Mouse (Mus musculus) liver, embryonic 11.5 days (tissue): ENCODE results near the gene Aven. TPM values are rescaled to one million over a fixed set of nuclear protein-coding genes. Genes with fewer than 3 reads are reported as not detected.

ENCODE experiments used
- ATAC-seq: fragments of 200-750 bp; cut with Nextera tagmentation; replicated peaks from 2 replicates; pipeline ENCODE4 v1.8.0; 2017; ENCODE audit warnings: moderate number of reproducible peaks, mild to moderate bottlenecking, moderate TSS enrichment, moderate library complexity; ENCODE audit not compliant: low FRiP score
- DNase-seq: peaks from one replicate; pipeline ENCODE4 v3.0.0-alpha.2; 2017; ENCODE audit warnings: low spot score
- H3K27ac ChIP-seq: fragments of 300-500 bp; sonication (generic); 2 replicates; pipeline ENCODE4 v1.5.1; 2014; ENCODE audit warnings: mild to moderate bottlenecking, low read depth, low read length, control low read depth
- H3K27me3 ChIP-seq: fragments of 300-500 bp; sonication (generic); replicated peaks from 2 replicates; pipeline ENCODE4 v1.6.1; 2014; ENCODE audit warnings: low read length, mixed read lengths; ENCODE audit not compliant: control insufficient read depth, insufficient read depth
- H3K36me3 ChIP-seq: fragments of 300-500 bp; sonication (generic); 2 replicates; pipeline ENCODE4 v1.6.1; 2014; ENCODE audit warnings: mild to moderate bottlenecking, low read length, moderate library complexity, mixed read lengths; ENCODE audit not compliant: control insufficient read depth, insufficient read depth
- H3K4me1 ChIP-seq: fragments of 300-500 bp; sonication (generic); replicated peaks from 2 replicates; pipeline ENCODE4 v1.6.1; 2014; ENCODE audit warnings: low read length, mixed read lengths; ENCODE audit not compliant: control insufficient read depth, insufficient read depth
- H3K4me2 ChIP-seq: fragments of 300-500 bp; sonication (generic); 2 replicates; pipeline ENCODE4 v1.6.1; 2014; ENCODE audit warnings: mild to moderate bottlenecking, control low read depth, moderate library complexity
- H3K4me3 ChIP-seq: fragments of 300-500 bp; sonication (generic); 2 replicates; pipeline ENCODE4 v1.5.1; 2014; ENCODE audit warnings: low read depth, low read length, control low read depth
- H3K9ac ChIP-seq: fragments of 300-500 bp; sonication (generic); 2 replicates; pipeline ENCODE4 v1.6.1; 2014; ENCODE audit warnings: low read depth, low read length, control low read depth
- H3K9me3 ChIP-seq: fragments of 300-500 bp; sonication (generic); 2 replicates; pipeline ENCODE4 v1.6.1; 2016; ENCODE audit warnings: low read length, inconsistent platforms, mixed read lengths; ENCODE audit not compliant: control insufficient read depth
- WGBS: fragments of 180-500 bp; shearing (Covaris S2); extraction: QIAGEN DNeasy Blood & Tissue Kit; methylation state at CpG from one replicate; pipeline ENCODE4 v1.1.7; 2014; 5-methylcytosine and 5-hydroxymethylcytosine counted together
- polyA plus RNA-seq: library from polyadenylated mRNA; unstranded; fragments of >200 nt; fragmentation: Nextera tagmentation; extraction: Ambion mirVana; gene quantifications from 2 replicates; pipeline ENCODE4 v1.2.1, GENCODE M21; 2014

The Aven gene
- polyA plus RNA-seq, 1 experiment from 2014 or later, result 13.6 TPM

- no peaks in the 10 kb centered on the region for H3K27me3 ChIP-seq
- H3K4me3 ChIP-seq, result no peak overlapping the region
- no peaks in the 10 kb centered on the region for H3K9me3 ChIP-seq
- H3K27ac ChIP-seq, result no peak overlapping the region
- DNase-seq (no peak), ATAC-seq (no peak)
- no peaks in the 10 kb centered on the region for H3K36me3 ChIP-seq
- H3K9ac ChIP-seq, result no peak overlapping the region
- WGBS, result 77% methylated on average over 7 of the region's 7 CpGs
- H3K4me1 ChIP-seq, result peaks cover 13% of the 10 kb centered on the region
- H3K4me2 ChIP-seq, result no peak overlapping the region
Measured at GRCm38 (mm10) chr2:112497851-112498250, 5.1 kb downstream of the Aven start.

GRCm38 (mm10) chr2:112501209-112501608 lies 8.4 kb downstream of the Aven start:
- H3K27me3 ChIP-seq, result no peaks in the 10 kb centered on the region
- H3K36me3 ChIP-seq, result no peaks in the 10 kb centered on the region
- DNase-seq (peak; percentile 71), ATAC-seq (peak; percentile 91)
- no peak overlapping the region for H3K4me2 ChIP-seq
- H3K27ac ChIP-seq, result no peak overlapping the region
- 7% methylated on average over 6 of the region's 6 CpGs for WGBS
- H3K9me3 ChIP-seq, result no peaks in the 10 kb centered on the region
- H3K9ac ChIP-seq, result no peak overlapping the region
- no peak overlapping the region for H3K4me3 ChIP-seq
- peaks cover 11% of the 10 kb centered on the region for H3K4me1 ChIP-seq

- WGBS, result 83% methylated on average over 6 of the region's 6 CpGs
- H3K9me3 ChIP-seq, result no peaks in the 10 kb centered on the region
Measured at GRCm38 (mm10) chr2:112503978-112504377, 11.2 kb downstream of the Aven start.

GRCm38 (mm10) chr2:112506841-112507435 lies 14.2 kb downstream of the Aven start:
- H3K9ac ChIP-seq, result no peak overlapping the region
- H3K27ac ChIP-seq, result no peak overlapping the region
- H3K4me1 ChIP-seq, result peaks cover 17% of the 10 kb centered on the region
- H3K36me3 ChIP-seq, result no peaks in the 10 kb centered on the region
- ATAC-seq (no peak), DNase-seq (no peak)
- 74% methylated on average over 5 of the region's 5 CpGs for WGBS
- no peaks in the 10 kb centered on the region for H3K27me3 ChIP-seq
- no peak overlapping the region for H3K4me3 ChIP-seq
- no peak overlapping the region for H3K4me2 ChIP-seq
- no peaks in the 10 kb centered on the region for H3K9me3 ChIP-seq

More at GRCm38 (mm10) chr2:112503978-112504377, 11.2 kb downstream of the Aven start:
- Histone ChIP-seq H3K27ac (no peak overlapping the region), H3K4me1 (peaks cover 19% of the 10 kb centered on the region), H3K4me3 (no peak overlapping the region), H3K27me3 (no peaks in the 10 kb centered on the region), H3K9ac (no peak overlapping the region), H3K4me2 (no peak overlapping the region), H3K36me3 (no peaks in the 10 kb centered on the region)
- ATAC-seq, result no peak
- DNase-seq, result no peak

- H3K27me3 ChIP-seq, result no peaks in the 10 kb centered on the region
- no peaks in the 10 kb centered on the region for H3K9me3 ChIP-seq
- no peaks in the 10 kb centered on the region for H3K36me3 ChIP-seq
- WGBS, result 89% methylated on average over 1 of the region's 1 CpGs
- no peak overlapping the region for H3K4me2 ChIP-seq
- H3K4me3 ChIP-seq, result no peak overlapping the region
- no peak for DNase-seq
- no peak overlapping the region for H3K9ac ChIP-seq
- no peak for ATAC-seq
- peaks cover 17% of the 10 kb centered on the region for H3K4me1 ChIP-seq
- H3K27ac ChIP-seq, result no peak overlapping the region
Measured at GRCm38 (mm10) chr2:112507444-112507843, 14.7 kb downstream of the Aven start.

GRCm38 (mm10) chr2:112510140-112510539 lies 17.4 kb downstream of the Aven start:
- H3K4me1 ChIP-seq, result peaks cover 17% of the 10 kb centered on the region
- ATAC-seq (peak; percentile 95), DNase-seq (peak; percentile 66)
- H3K4me3 ChIP-seq, result no peak overlapping the region
- H3K27me3 ChIP-seq, result no peaks in the 10 kb centered on the region
- no peaks in the 10 kb centered on the region for H3K9me3 ChIP-seq
- H3K27ac ChIP-seq, result no peak overlapping the region
- no peak overlapping the region for H3K9ac ChIP-seq
- WGBS, result 55% methylated on average over 4 of the region's 4 CpGs
- no peaks in the 10 kb centered on the region for H3K36me3 ChIP-seq
- H3K4me2 ChIP-seq, result peak overlapping the region; percentile 62

GRCm38 (mm10) chr2:112513036-112513435 lies 20.3 kb downstream of the Aven start:
- WGBS, result 95% methylated on average over 1 of the region's 1 CpGs
- Histone ChIP-seq H3K9ac (no peak overlapping the region), H3K4me1 (peaks cover 14% of the 10 kb centered on the region), H3K27ac (no peak overlapping the region), H3K4me2 (no peak overlapping the region), H3K4me3 (no peak overlapping the region), H3K36me3 (no peaks in the 10 kb centered on the region; the same call in 1 of the 2 replicates), H3K27me3 (no peaks in the 10 kb centered on the region), H3K9me3 (no peaks in the 10 kb centered on the region)
- no peak for DNase-seq
- no peak for ATAC-seq

GRCm38 (mm10) chr2:112516728-112517127 lies 24.0 kb downstream of the Aven start:
- no peak for ATAC-seq
- DNase-seq, result no peak
- no peak overlapping the region for H3K27ac ChIP-seq
- no peaks in the 10 kb centered on the region for H3K9me3 ChIP-seq
- H3K27me3 ChIP-seq, result no peaks in the 10 kb centered on the region
- no peak overlapping the region for H3K4me2 ChIP-seq
- 75% methylated on average over 3 of the region's 3 CpGs for WGBS
- no peak overlapping the region for H3K4me3 ChIP-seq
- no peaks in the 10 kb centered on the region; the same call in 1 of the 2 replicates for H3K36me3 ChIP-seq
- no peaks in the 10 kb centered on the region; the same call in 1 of the 2 replicates for H3K4me1 ChIP-seq
- no peak overlapping the region for H3K9ac ChIP-seq

GRCm38 (mm10) chr2:112517218-112517617 lies 24.5 kb downstream of the Aven start:
- Histone ChIP-seq H3K4me1 (no peaks in the 10 kb centered on the region; the same call in 1 of the 2 replicates), H3K4me2 (no peak overlapping the region), H3K4me3 (no peak overlapping the region), H3K27me3 (no peaks in the 10 kb centered on the region), H3K27ac (no peak overlapping the region), H3K9ac (no peak overlapping the region), H3K36me3 (no peaks in the 10 kb centered on the region; the same call in 1 of the 2 replicates), H3K9me3 (no peaks in the 10 kb centered on the region)
- ATAC-seq, result no peak
- 80% methylated on average over 3 of the region's 3 CpGs for WGBS
- DNase-seq, result no peak
